Mouse (Mus musculus): ENCODE measurements around the gene H2-Aa. TPM values are rescaled to one million over a fixed set of nuclear protein-coding genes. Genes with fewer than 3 reads are reported as not detected.

H2-Aa gene
- polyA plus RNA-seq, 1 experiment: 360 TPM

DNA sequence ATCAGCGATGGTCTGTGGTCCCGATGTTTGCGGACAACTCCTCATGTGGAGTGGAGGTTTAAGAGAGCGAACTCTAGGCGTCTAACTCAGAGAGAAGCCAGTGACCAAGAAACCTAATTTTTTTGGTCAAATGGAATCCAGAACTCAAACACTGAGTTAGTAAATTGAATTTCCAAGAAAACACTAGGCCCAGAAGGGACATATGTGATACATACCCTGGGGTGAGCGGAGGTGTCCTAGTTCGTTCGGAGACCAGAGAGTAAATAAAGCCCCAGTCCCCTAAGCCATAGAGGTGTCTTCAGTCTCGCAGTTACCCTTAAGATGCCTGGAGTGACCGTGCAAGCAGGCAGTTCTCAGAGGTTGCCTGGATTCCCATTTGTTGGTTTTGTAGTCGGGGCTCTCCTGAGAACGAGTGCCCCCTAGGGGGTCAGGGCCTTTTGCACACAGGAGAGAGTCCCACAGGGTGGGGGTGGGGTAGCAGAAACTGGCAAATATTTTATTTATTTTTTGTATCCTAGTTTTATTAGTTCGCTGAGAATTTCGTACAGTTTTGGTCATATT, 23.7 kb downstream of the H2-Aa start:
- DNase-seq (ENCODE audit: low read depth): no peak

- DNase-seq (ENCODE audit: low read depth): no peak
These were observed 24.6 kb downstream of the H2-Aa start for GRCm38 (mm10) chr17:34263068-34263467.

GRCm38 (mm10) chr17:34261502-34261901, 26.1 kb downstream of the H2-Aa start:
- no peak for DNase-seq (ENCODE audit: low read depth)

GRCm38 (mm10) chr17:34260551-34260950, 27.1 kb downstream of the H2-Aa start:
- DNase-seq (ENCODE audit: low read depth): no peak

GRCm38 (mm10) chr17:34257594-34258375, 29.8 kb downstream of the H2-Aa start, which contains the start of gene H2-Ab1:
H2-Ab1 (plus strand) TSS chr17:34257689.
- no peak for DNase-seq (ENCODE audit: low read depth)

DNA sequence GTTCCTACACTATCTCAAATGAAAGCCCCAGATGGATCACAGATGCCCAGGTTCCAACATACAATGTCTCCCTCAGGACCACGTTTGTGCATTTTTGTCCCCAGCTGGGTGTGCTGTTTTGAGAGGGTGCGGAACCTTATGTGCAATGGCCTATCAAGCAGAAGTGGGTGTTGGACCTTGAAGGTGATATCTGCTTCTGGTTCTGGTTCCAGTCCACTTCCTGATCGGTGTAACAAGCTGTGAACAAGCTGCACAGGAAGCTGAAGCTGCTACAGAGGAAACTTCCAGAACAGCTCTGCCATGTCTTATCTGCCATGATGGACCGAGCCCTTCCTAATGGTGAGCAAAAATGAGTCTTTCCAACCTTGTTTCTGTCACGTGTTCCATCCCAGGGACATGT, 31.1 kb downstream of the H2-Aa start:
- no peak for DNase-seq (ENCODE audit: low read depth)

DNA sequence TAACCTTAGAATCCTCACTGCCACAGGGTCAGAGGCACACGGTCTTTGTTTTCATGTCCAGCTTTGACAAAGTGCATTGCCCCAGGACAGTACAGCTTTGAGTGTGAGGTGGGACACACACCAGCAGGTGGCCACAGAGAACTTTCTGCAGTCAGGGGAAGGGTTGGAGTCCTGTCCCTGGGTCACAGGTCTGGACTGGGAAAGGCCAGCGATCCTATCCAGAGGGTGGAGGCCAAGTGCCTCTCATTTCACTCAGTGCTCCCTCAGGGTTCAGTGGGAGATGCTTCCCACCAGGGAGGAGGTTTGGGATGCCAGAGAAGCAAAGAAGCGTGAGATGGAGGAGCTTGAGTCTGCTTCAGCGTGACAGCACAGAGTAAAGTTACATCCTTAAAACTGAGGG, 36.0 kb downstream of the H2-Aa start:
- DNase-seq (ENCODE audit: low read depth): no peak

GRCm38 (mm10) chr17:34249878-34250277, 37.7 kb downstream of the H2-Aa start:
- no peak for DNase-seq (ENCODE audit: low read depth)

DNA sequence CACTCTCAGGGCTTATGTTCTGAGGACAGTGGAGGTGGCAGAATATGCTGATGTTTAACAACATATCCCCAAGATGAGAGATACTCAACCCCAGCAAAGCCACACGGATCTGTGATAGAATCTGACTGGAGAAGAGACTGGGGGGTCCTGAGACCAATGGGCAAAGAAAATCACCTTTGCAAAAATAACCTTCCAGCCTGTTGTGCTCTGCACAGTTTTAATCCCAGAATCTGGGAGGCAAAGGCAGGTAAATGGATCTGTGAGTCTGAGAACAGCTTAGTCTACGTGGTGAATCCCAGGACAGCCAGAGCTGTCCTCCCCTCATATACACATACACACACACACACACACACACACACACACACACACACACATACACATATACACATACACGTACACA, 38.3 kb downstream of the H2-Aa start:
- DNase-seq (ENCODE audit: low read depth): no peak

DNA sequence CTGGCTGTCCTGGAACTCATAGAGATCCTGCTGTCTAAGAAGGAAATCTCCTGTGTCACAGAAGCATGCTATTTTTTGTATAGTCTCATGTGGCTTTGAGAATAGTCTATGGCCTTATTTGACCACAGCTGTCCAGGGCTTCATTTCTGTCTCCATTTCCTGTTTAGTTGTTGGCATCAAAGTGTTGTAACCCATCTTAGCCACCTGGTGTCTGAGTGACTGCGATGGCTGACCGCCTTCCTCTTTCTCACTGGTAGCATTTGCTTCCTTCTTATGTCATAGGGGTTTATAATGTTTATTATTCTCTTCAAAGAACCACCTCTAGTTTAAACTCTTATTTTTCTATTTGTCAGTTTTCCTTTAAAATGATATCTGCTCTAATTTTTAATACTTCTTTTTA, 38.9 kb downstream of the H2-Aa start:
- no peak for DNase-seq (ENCODE audit: low read depth)

GRCm38 (mm10) chr17:34247047-34247446, 40.6 kb downstream of the H2-Aa start:
- no peak for DNase-seq (ENCODE audit: low read depth)

- DNase-seq (ENCODE audit: low read depth): no peak
These were observed 43.0 kb downstream of the H2-Aa start for GRCm38 (mm10) chr17:34244656-34245055.

- DNase-seq (ENCODE audit: low read depth): no peak
These were observed 46.7 kb downstream of the H2-Aa start for GRCm38 (mm10) chr17:34240916-34241315.

DNA sequence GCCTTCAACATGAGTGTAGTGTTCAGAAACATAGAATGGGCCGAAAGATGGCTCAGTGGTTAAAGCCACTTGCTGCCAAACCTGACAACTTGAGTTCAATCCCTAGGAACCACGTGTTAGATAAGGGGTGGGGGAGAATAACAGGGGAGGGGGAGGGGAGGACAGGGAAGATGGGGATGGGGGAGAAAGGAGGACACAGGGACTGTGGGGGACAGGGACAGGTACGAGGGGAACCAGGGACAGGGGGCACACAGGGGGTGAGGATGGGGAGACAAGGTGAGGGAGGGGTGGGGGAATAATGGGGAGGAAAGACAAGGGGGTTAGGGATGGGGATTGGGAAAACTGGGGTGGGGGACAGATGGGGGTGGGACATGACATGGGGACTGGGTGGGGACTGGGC, 47.3 kb downstream of the H2-Aa start:
- DNase-seq (ENCODE audit: low read depth): no peak

GRCm38 (mm10) chr17:34239601-34240041, 48.0 kb downstream of the H2-Aa start:
- DNase-seq (ENCODE audit: low read depth): no peak

DNA sequence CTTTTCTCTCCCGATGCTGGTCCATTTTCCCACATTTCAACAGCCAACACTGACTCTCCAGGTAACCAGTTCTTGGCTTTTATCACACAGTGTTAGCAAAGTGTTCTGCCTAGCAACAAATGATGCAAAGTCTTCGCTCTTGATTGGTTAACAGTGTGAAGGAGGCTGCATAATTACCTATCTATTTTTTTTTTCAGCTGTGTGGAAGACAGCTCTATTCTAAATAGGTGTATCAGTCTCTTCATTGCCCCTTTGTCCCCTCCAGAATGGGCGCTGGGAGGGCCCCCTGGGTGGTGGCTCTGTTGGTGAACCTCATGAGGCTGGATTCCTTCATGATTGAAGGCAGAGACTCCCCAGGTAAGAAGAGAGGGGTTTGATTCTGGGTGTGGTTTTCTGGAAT, 48.9 kb downstream of the H2-Aa start, which contains the start of gene H2-Ob:
Gene H2-Ob (plus strand): TSS at position 198 of the 400 bp plus-strand sequence.
- DNase-seq (ENCODE audit: low read depth): no peak

GRCm38 (mm10) chr17:34237741-34238140, 49.9 kb downstream of the H2-Aa start:
- no peak for DNase-seq (ENCODE audit: low read depth)

DNA sequence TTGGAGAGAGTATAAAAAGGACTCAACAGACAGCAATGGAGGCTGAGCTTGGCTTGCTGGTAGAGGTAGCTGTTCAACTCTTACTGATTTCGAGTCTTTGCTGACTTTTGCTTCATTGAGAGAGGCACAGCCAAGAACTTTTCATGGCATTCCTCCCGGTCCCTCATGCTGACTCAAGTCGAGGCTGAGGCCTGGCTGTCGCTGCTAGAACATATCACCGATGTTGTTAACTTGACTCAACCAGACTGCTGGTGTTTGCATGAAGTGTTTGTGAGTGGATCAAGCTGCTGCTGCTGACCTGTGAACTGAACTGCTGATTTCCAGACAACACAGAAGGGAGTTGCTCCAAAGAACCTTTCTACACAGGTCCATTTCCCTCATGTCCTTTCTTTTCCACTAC, 50.9 kb downstream of the H2-Aa start:
- no peak for DNase-seq (ENCODE audit: low read depth)

GRCm38 (mm10) chr17:34234926-34235325, 52.7 kb downstream of the H2-Aa start:
- DNase-seq (ENCODE audit: low read depth): no peak
